ENCODE assay signal across 13 mouse cellular contexts in genomic region chr1:152607765-152608164, GRCm38 (mm10).
DNase-seq lines count a peak whose midpoint lies in the region; ATAC-seq and TF ChIP-seq lines count a peak whose summit lies in the region.
"Had no signal": no experiment of that assay in that cellular context is flagged by ENCODE, and none has a peak within 500 bp of the region (broad histone marks: within the 10 kb centered on the region; RNA-seq: fewer than 3 reads in every experiment).

No protein-coding gene starts in this region.

- H3K9me3 ChIP-seq in limb, embryonic 12.5 days, result no peaks in the 10 kb centered on the region
- no peaks in the 10 kb centered on the region for H3K9me3 ChIP-seq in limb, embryonic 10.5 days (replicated peaks)

- ATAC-seq in limb, embryonic 12.5 days (ENCODE audit: insufficient number of reproducible peaks, insufficient read depth, low FRiP score, low TSS enrichment, low read depth), result no peak

- no peaks in the 10 kb centered on the region for H3K27me3 ChIP-seq in limb, embryonic 12.5 days
- no peaks in the 10 kb centered on the region for H3K27me3 ChIP-seq in limb, embryonic 10.5 days (ENCODE audit: low read depth, poor library complexity, severe bottlenecking)

- intact Hi-C loops in gastrocnemius, adult 2 months (cut with DNase I), result no loop called here

- H3K9ac ChIP-seq in limb, embryonic 12.5 days (replicated peaks), result no peak overlapping the region

- TF ChIP-seq CTCF in gastrocnemius, adult 2 months (IDR thresholded peaks at IDR 0.05), result no peak

- H3K27ac ChIP-seq in gastrocnemius, adult 2 months, result peak overlapping the region; percentile 79
- peak overlapping the region; percentile 35; the same call in 1 of the 2 replicates for H3K27ac ChIP-seq in limb, embryonic 12.5 days
- H3K27ac ChIP-seq in limb, embryonic 10.5 days, result no peak overlapping the region
- H3K27ac ChIP-seq: hindbrain, embryonic 10.5 days had no signal

- H3K4me1 ChIP-seq in limb, embryonic 12.5 days (replicated peaks), result peaks cover 23% of the 10 kb centered on the region
- H3K4me1 ChIP-seq in limb, embryonic 10.5 days, result peaks cover 11% of the 10 kb centered on the region

- H3K4me3 ChIP-seq in gastrocnemius, adult 2 months, result peak overlapping the region; percentile 22
- H3K4me3 ChIP-seq in limb, embryonic 12.5 days (replicated peaks), result no peak overlapping the region
- H3K4me3 ChIP-seq in limb, embryonic 10.5 days, result no peak overlapping the region
- H3K4me3 ChIP-seq: erythroblast, embryonic 14.5 days; hindbrain, embryonic 10.5 days had no signal

- peaks cover 3% of the 10 kb centered on the region; the same call in 1 of the 2 replicates for H3K36me3 ChIP-seq in limb, embryonic 12.5 days
- H3K36me3 ChIP-seq in limb, embryonic 10.5 days, result peaks cover 82% of the 10 kb centered on the region

- WGBS in limb, embryonic 12.5 days, result 80% methylated on average over 14 of the region's 14 CpGs
- 85% methylated on average over 14 of the region's 14 CpGs for WGBS in limb, embryonic 10.5 days

- DNase-seq in gastrocnemius, adult 2 months, result peak; percentile 41
- no peak for DNase-seq in gastrocnemius, postnatal 10 days
- no peak for DNase-seq in limb, embryonic 10.5 days (ENCODE audit: low spot score)
- DNase-seq in NIH3T3 (ENCODE audit: low read depth), result peak; percentile 24
- peak; percentile 69 for DNase-seq in kidney, postnatal 10 days
- DNase-seq in B cell, adult 2 months, result no peak
- DNase-seq in embryo, embryonic 10.5 days (ENCODE audit: low spot score), result no peak
- DNase-seq: cerebellum, postnatal 36 days; left cerebral cortex, postnatal 4 days; retina, postnatal 1 day had no signal

- H3K4me2 ChIP-seq in limb, embryonic 12.5 days, result no peak overlapping the region

Comparison
In these comparisons a context has a peak if more than half of its experiments do, and no peak if none do; other contexts are left out.
1. DNase-seq: peak in gastrocnemius, adult 2 months (single experiment), NIH3T3 (single experiment) and kidney, postnatal 10 days (single experiment); none in gastrocnemius, postnatal 10 days (single experiment), limb, embryonic 10.5 days (single experiment), B cell, adult 2 months (0 of 2) and embryo, embryonic 10.5 days (single experiment).